ENCODE assay signal across 8 mouse cellular contexts in the genomic region with DNA sequence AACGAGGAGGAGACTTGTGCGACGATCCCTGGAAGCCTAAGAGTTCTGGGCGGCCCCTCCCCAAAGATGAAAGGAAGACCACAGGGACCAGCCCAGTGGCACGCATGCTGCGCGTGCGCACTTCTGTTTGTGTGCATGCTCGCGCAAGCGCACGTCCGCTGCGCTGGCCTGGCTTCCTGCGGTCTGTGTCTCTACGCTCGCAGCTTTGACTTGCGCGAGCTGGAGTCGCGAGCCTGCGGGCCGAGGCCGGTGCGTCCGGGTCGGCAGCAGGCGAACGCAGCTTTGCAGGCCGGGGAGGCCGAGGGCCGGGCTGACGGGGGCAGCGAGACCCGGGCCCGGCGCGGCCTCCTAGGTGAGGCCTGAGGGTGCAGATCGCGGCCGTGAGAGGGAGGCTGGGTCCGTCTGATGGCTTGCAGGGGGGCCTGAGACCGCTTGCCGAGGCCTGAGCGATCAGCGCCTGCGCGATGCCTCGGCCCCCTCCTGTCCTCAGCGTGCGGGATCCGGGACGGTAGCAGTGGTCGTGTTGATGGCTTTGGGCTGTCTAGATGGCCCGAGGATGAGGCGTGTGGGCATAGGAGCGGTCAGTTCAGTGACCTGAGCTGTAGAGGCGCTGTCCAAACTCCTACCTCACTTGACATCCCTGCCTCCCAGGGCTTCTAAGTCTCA. TPM values are rescaled to one million over a fixed set of nuclear protein-coding genes. Genes with fewer than 3 reads are reported as not detected.
DNase-seq lines count a peak whose midpoint lies in the region; ATAC-seq and TF ChIP-seq lines count a peak whose summit lies in the region.

A gene (plus strand): TSS at position 136 of the 666 bp plus-strand sequence.

- peak within 1 kb of the TSS; percentile 83 for H3K4me2 ChIP-seq in forebrain, embryonic 15.5 days (replicated peaks)

- in situ Hi-C loops in ES-E14 (cut with MboI; ENCODE audit: low sequenced_read_pairs in 2 of 2, unreplicated experiment in 2 of 2): no loop called here

- ATAC-seq in forebrain, embryonic 15.5 days (replicated peaks): peak; percentile 99
- ATAC-seq in neutrophil, adult 5-6 weeks (ENCODE audit: extremely low read depth, insufficient number of reproducible peaks, low FRiP score, poor library complexity, severe bottlenecking): peak; percentile 74

- no peaks in the 10 kb centered on the region for H3K27me3 ChIP-seq in forebrain, embryonic 15.5 days

- TF ChIP-seq CTCF in lung, adult 2 months (IDR thresholded peaks at IDR 0.05; ENCODE audit: insufficient read depth, low read length): peak; percentile 42; the same call in 1 of the 2 replicates

- peak within 1 kb of the TSS; percentile 84 for H3K9ac ChIP-seq in ES-E14 (ENCODE audit: insufficient read depth, low read depth, low read length, poor library complexity, severe bottlenecking)
- H3K9ac ChIP-seq in forebrain, embryonic 15.5 days (replicated peaks): peak within 1 kb of the TSS; percentile 99

- no peaks in the 10 kb centered on the region for H3K9me3 ChIP-seq in ES-E14 (ENCODE audit: control insufficient read depth, insufficient read depth, low read depth, low read length)
- H3K9me3 ChIP-seq in forebrain, embryonic 15.5 days: no peaks in the 10 kb centered on the region

- peak; percentile 88 for TF ChIP-seq POLR2A in lung, adult 2 months (IDR thresholded peaks at IDR 0.05; ENCODE audit: borderline replicate concordance, extremely low read depth, low read depth, low read length)

- under 1% methylated on average over 58 of the region's 58 CpGs for WGBS in forebrain, embryonic 15.5 days
- WGBS in lung, adult 2 months: under 1% methylated on average over 58 of the region's 58 CpGs

- peak; percentile 92 for DNase-seq in ES-E14 (ENCODE audit: low read depth, low spot score)
- peak; percentile 97 for DNase-seq in cerebellum, adult 11-12 months
- peak; percentile 92 for DNase-seq in heart, postnatal 25 days (ENCODE audit: low spot score)
- peak; percentile 96 to 98 for DNase-seq in layer of hippocampus, adult 18-20 months (ENCODE audit: low spot score in 2 of 2)
- DNase-seq in lung, adult 2 months: peak; percentile 90
- DNase-seq in thymus, adult 18-20 months: peak; percentile 91 to 93

- H3K4me1 ChIP-seq in ES-E14 (ENCODE audit: control insufficient read depth in 2 of 2, insufficient read depth in 2 of 2, low read length in 2 of 2, poor library complexity in 1 of 2): peaks cover 0 to 2% of the 10 kb centered on the region in 2 experiments; a peak in 1 of 4 replicates
- peaks cover 25% of the 10 kb centered on the region for H3K4me1 ChIP-seq in forebrain, embryonic 15.5 days
- H3K4me1 ChIP-seq in lung, adult 2 months (ENCODE audit: control insufficient read depth, insufficient read depth, low read length): peaks cover 6% of the 10 kb centered on the region; the same call in 1 of the 2 replicates

- intact Hi-C loops in heart, postnatal 25 days (cut with DNase I): loop anchor here (1.0 kb wide), 1 partner anchor 55 kb away; a partner anchor contains a TSS

- H3K27ac ChIP-seq in ES-E14 (ENCODE audit: insufficient read depth, low read depth, low read length, poor library complexity, severe bottlenecking): no peak within 1 kb of the TSS
- H3K27ac ChIP-seq in forebrain, embryonic 15.5 days (replicated peaks): peak within 1 kb of the TSS; percentile 98

- H3K36me3 ChIP-seq in ES-E14 (ENCODE audit: control insufficient read depth, insufficient read depth, low read length, poor library complexity, severe bottlenecking): no peaks in the 10 kb centered on the region
- peaks cover 22% of the 10 kb centered on the region for H3K36me3 ChIP-seq in forebrain, embryonic 15.5 days

- peak within 1 kb of the TSS; percentile 66 to 83 for H3K4me3 ChIP-seq in ES-E14 (ENCODE audit: insufficient read depth in 1 of 2, low read depth in 1 of 2, low read length in 2 of 2, poor library complexity in 1 of 2, severe bottlenecking in 1 of 2)
- H3K4me3 ChIP-seq in forebrain, embryonic 15.5 days: peak within 1 kb of the TSS; percentile 96
- peak within 1 kb of the TSS; percentile 68 for H3K4me3 ChIP-seq in lung, adult 2 months (replicated peaks; ENCODE audit: extremely low read depth, low read depth, low read length)

TF ChIP-seq in ES-E14, 5 proteins besides CTCF, POLR2A, EP300 and RAD21:
- TF ChIP-seq HCFC1 (IDR thresholded peaks at IDR 0.05; ENCODE audit: borderline replicate concordance, insufficient read depth, low read length): no peak; the same call in 1 of the 2 replicates
- no peak for TF ChIP-seq ZC3H11A (IDR thresholded peaks at IDR 0.05; ENCODE audit: borderline replicate concordance, low read depth, low read length)
- no peak for TF ChIP-seq ZNF384 (IDR thresholded peaks at IDR 0.05; ENCODE audit: low read depth, low read length)
- no peak for TF ChIP-seq CHD2 (IDR thresholded peaks at IDR 0.05; ENCODE audit: low read depth, low read length)
- no peak for TF ChIP-seq MAFK (IDR thresholded peaks at IDR 0.05; ENCODE audit: insufficient read depth, low read depth, low read length)

RNA-seq across cellular contexts. Expression of the gene that starts here (rescaled TPM):
- total RNA-seq in ES-E14 (2012; rRNA removed): 8.6 and 9.4 TPM in 2 replicates
- polyA plus RNA-seq in forebrain, embryonic 15.5 days (2015; fragmentation: Nextera tagmentation; extraction: Ambion mirVana): 27.1 and 28.8 TPM in 2 replicates
- 10 to 100 TPM in 1 of 2 experiments, 1 to 10 TPM in 1; 9.5 to 11.0 TPM for total RNA-seq in heart, postnatal 25 days (2021)
- 10 to 100 TPM; 31.6 to 36.7 TPM for total RNA-seq in layer of hippocampus, adult 18-20 months (2021)
- 12.0 and 12.2 TPM in 2 replicates for polyA plus RNA-seq in lung, adult 2 months (2012; rRNA removed)
- 24.3 and 25.9 TPM in 2 replicates for total RNA-seq in neutrophil, adult 5-6 weeks (2017)
